Mouse (Mus musculus) brown adipose tissue, adult 24 weeks (tissue): ENCODE measurements around the gene Eml2. TPM values are rescaled to one million over a fixed set of nuclear protein-coding genes. Genes with fewer than 3 reads are reported as not detected.
A peak's percentile ranks its signal among the peaks of the same experiment; 100 is the strongest.

ENCODE experiments used
- H3K27ac ChIP-seq: fragments of 200-500 bp; replicated peaks from 2 replicates; pipeline ENCODE4 v1.5.1; 2012; ENCODE audit warnings: low read depth, mild to moderate bottlenecking, low read length
- H3K4me1 ChIP-seq: fragments of 200-500 bp; 2 replicates; pipeline ENCODE4 v1.6.1; 2012; ENCODE audit warnings: low read length, mixed read lengths; ENCODE audit not compliant: control insufficient read depth, insufficient read depth, insufficient read length
- H3K4me3 ChIP-seq: fragments of 200-500 bp; 2 replicates; pipeline ENCODE4 v1.5.1; 2012; ENCODE audit warnings: low read depth, mild to moderate bottlenecking, low read length, moderate library complexity; ENCODE audit not compliant: insufficient read depth
- polyA plus RNA-seq: library from polyadenylated mRNA; stranded (reverse); fragments of >200 nt; gene quantifications from 2 replicates; pipeline ENCODE4 v1.2.4, GENCODE M21; 2012; ENCODE audit not compliant: missing spikeins, insufficient read depth, insufficient read length

The Eml2 gene
- polyA plus RNA-seq, 1 experiment: 9.2 TPM

DNA sequence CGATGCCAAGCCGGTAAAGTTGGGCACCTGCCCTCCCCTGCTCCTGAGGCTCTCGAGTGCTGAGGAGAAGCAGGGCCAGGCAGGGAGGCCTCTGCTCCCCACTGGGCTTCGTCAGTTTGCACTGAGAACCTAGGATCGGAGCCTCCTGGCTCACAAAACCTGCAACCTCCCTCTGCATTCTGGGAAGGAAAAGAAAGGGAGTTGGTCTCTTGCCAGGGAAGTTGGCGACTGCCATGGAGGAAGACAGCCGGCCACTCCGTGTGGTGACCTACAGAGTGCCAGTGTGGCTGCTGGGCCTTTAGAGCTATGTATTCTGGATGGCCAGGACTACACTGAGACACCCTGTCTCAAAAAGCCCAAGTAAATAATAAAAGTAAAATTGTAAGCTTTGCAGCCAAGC is 21.4 kb upstream of the Eml2 start:
- no peak overlapping the region for H3K4me3 ChIP-seq
- no peak overlapping the region for H3K27ac ChIP-seq
- H3K4me1 ChIP-seq: no peaks in the 10 kb centered on the region

GRCm38 (mm10) chr7:19155825-19156475 is 20.3 kb upstream of the Eml2 start:
- Histone ChIP-seq H3K27ac (no peak overlapping the region), H3K4me3 (no peak overlapping the region), H3K4me1 (no peaks in the 10 kb centered on the region)

GRCm38 (mm10) chr7:19157160-19157800 is 18.9 kb upstream of the Eml2 start:
- H3K4me3 ChIP-seq: no peak overlapping the region
- no peaks in the 10 kb centered on the region for H3K4me1 ChIP-seq
- H3K27ac ChIP-seq: no peak overlapping the region

- H3K4me3 ChIP-seq: no peak overlapping the region
Observed at GRCm38 (mm10) chr7:19158601-19159000, 17.6 kb upstream of the Eml2 start.

GRCm38 (mm10) chr7:19159411-19159810 is 16.8 kb upstream of the Eml2 start:
- Histone ChIP-seq H3K27ac (no peak overlapping the region), H3K4me1 (no peaks in the 10 kb centered on the region), H3K4me3 (no peak overlapping the region)

More at GRCm38 (mm10) chr7:19158601-19159000, 17.6 kb upstream of the Eml2 start:
- Histone ChIP-seq H3K27ac (no peak overlapping the region), H3K4me1 (no peaks in the 10 kb centered on the region)

- no peak overlapping the region for H3K4me3 ChIP-seq
- no peaks in the 10 kb centered on the region for H3K4me1 ChIP-seq
- H3K27ac ChIP-seq: no peak overlapping the region
Observed at GRCm38 (mm10) chr7:19160115-19160514, 16.1 kb upstream of the Eml2 start.

DNA sequence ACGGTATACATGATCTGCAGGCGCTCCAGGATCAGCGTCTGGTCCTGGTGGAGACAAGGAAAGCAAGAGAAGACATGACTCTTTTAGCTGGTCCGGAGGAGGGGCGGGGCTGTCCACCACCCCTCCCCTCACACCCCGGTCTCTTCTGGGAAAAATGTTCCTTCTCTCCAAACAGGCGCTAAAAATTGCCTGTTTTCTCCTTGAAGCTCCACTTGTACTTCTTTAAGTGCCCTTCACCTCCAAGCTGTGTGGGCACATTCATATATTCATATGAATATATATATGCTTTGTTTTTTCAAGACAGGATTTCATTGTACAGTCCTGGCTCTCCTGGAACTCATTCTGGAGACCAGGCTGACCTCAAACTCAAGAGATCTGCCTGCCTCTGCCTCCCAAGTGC is 13.3 kb upstream of the Eml2 start:
- Histone ChIP-seq H3K4me3 (no peak overlapping the region), H3K4me1 (no peaks in the 10 kb centered on the region), H3K27ac (no peak overlapping the region)

DNA sequence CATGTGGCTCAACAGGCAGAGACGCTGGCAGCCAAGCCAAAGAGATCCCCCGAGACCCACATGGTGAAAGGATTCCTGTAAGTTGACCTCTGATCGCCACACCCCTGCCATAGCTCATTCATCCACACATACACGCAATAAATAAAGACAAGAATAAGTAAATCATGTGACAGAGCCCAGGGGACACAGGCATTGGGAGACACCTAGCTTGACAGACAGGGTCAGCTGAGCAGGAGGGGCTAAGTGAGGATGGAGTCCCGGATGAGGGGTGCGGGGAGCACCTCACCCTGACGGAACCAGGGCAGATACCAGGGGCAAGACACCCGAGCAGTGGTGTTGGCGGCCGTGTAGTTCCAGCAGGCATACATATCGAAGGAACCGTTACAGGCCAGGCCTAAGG is 12.5 kb upstream of the Eml2 start:
- Histone ChIP-seq H3K4me3 (no peak overlapping the region), H3K27ac (no peak overlapping the region), H3K4me1 (no peaks in the 10 kb centered on the region)

GRCm38 (mm10) chr7:19164189-19164588 is 12.0 kb upstream of the Eml2 start:
- Histone ChIP-seq H3K27ac (no peak overlapping the region), H3K4me3 (no peak overlapping the region)

GRCm38 (mm10) chr7:19164978-19165377 is 11.2 kb upstream of the Eml2 start:
- no peak overlapping the region for H3K4me3 ChIP-seq
- no peak overlapping the region for H3K27ac ChIP-seq
- H3K4me1 ChIP-seq: no peaks in the 10 kb centered on the region

More at GRCm38 (mm10) chr7:19164189-19164588, 12.0 kb upstream of the Eml2 start:
- no peaks in the 10 kb centered on the region for H3K4me1 ChIP-seq

- Histone ChIP-seq H3K27ac (no peak within 1 kb of the TSS), H3K4me1 (no peaks in the 10 kb centered on the region), H3K4me3 (no peak within 1 kb of the TSS)
Observed at GRCm38 (mm10) chr7:19165656-19166423, 10.4 kb upstream of the Eml2 start, which contains the start of gene Gipr. Gene Gipr, minus strand, starts transcription at chr7:19166127.

DNA sequence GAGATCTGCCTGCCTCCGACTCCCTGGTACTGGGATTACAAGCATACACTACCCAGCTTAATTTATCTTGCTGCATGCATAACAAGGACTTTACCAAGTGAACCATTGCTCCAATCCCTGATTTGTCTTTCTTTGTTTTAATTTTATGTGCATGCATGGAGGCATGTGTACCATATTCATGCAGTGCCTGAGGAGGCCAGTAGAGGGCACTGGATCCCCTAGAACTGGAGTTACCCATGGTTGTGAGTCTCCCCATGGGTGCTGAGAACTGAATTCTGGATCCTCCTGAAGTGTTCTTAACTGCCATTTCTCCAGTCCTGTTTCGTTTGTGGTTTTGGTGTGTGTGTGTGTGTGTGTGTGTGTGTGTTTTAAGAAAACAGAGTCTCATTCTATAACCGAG is 9.2 kb upstream of the Eml2 start:
- no peaks in the 10 kb centered on the region for H3K4me1 ChIP-seq
- no peak overlapping the region for H3K27ac ChIP-seq
- H3K4me3 ChIP-seq: no peak overlapping the region

- no peaks in the 10 kb centered on the region for H3K4me1 ChIP-seq
- no peak overlapping the region for H3K4me3 ChIP-seq
- no peak overlapping the region for H3K27ac ChIP-seq
Observed at GRCm38 (mm10) chr7:19169506-19169905, 6.7 kb upstream of the Eml2 start.

- Histone ChIP-seq H3K4me1 (no peaks in the 10 kb centered on the region), H3K4me3 (no peak overlapping the region), H3K27ac (peak overlapping the region; percentile 14; the same call in 1 of the 2 replicates)
Observed at GRCm38 (mm10) chr7:19170142-19170541, 6.1 kb upstream of the Eml2 start.

DNA sequence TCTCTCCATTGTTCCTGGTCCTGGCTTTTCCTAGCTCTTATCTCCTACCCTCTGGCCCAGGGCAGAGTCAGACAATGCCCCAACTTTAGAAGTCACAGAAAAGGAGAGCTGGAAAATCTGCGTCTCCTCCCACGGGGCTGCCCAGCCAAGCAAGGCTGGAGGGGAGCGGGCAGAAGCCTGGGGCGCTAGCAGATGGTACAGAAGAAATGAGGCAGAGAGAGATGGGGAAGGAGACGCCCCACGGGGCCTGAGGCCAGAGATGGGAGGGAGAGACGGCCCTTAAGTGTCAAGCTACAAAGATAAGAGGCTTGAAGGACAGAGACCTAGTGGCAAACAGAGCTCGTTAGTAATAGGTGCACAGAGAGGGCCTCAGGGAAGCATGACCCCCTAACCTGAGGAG is 4.4 kb upstream of the Eml2 start:
- Histone ChIP-seq H3K4me1 (no peaks in the 10 kb centered on the region), H3K27ac (no peak overlapping the region), H3K4me3 (no peak overlapping the region)
